Mouse (Mus musculus) urinary bladder, postnatal 36 days (tissue): ENCODE measurements around the gene Agrn.

Experiments
- DNase-seq, 2 experiments: peaks; one replicate each; pipeline ENCODE4 v3.0.0; 2022; ENCODE audit warnings: low spot score in 2 of 2, mixed read lengths in 1 of 2

The Agrn gene

GRCm38 (mm10) chr4:156197131-156197828, at the start of gene Agrn:
Gene Agrn (minus strand): TSS chr4:156197488.
- DNase-seq: peak; percentile 46 to 64

- DNase-seq: no peak
Measured at GRCm38 (mm10) chr4:156236651-156237447, 39.6 kb upstream of the Agrn start.

- DNase-seq: peak; percentile 80 to 88
Measured at GRCm38 (mm10) chr4:156235808-156236533, 38.7 kb upstream of the Agrn start, which contains the start of gene Noc2l. Gene Noc2l (plus strand): TSS chr4:156236010.

- no peak for DNase-seq
Measured at GRCm38 (mm10) chr4:156235360-156235770, 38.1 kb upstream of the Agrn start.

- DNase-seq: peak; percentile 51 to 72
Measured at GRCm38 (mm10) chr4:156234701-156235213, 37.5 kb upstream of the Agrn start, which contains the start of gene Plekhn1. Gene Plekhn1 (minus strand): TSS chr4:156234857.

- no peak for DNase-seq
Measured at GRCm38 (mm10) chr4:156234021-156234501, 36.8 kb upstream of the Agrn start.

- peak; percentile 70 to 76 for DNase-seq
Measured at GRCm38 (mm10) chr4:156228393-156229024, 31.2 kb upstream of the Agrn start.

- DNase-seq: peak in 1 of 2 experiments; percentile 25
Measured at GRCm38 (mm10) chr4:156227752-156228392, 30.6 kb upstream of the Agrn start.

GRCm38 (mm10) chr4:156224276-156224675, 27.0 kb upstream of the Agrn start:
- peak; percentile 48 to 53 for DNase-seq

GRCm38 (mm10) chr4:156219936-156220335, 22.6 kb upstream of the Agrn start:
- DNase-seq: no peak

- DNase-seq: peak in 1 of 2 experiments; percentile 52
Measured at GRCm38 (mm10) chr4:156217838-156218237, 20.6 kb upstream of the Agrn start.

- no peak for DNase-seq
Measured at GRCm38 (mm10) chr4:156217022-156217669, 19.9 kb upstream of the Agrn start.

- no peak for DNase-seq
Measured at GRCm38 (mm10) chr4:156216196-156216595, 18.9 kb upstream of the Agrn start.

GRCm38 (mm10) chr4:156215649-156216048, 18.4 kb upstream of the Agrn start, which contains the start of gene Perm1:
Gene Perm1 (plus strand): TSS chr4:156215868.
- DNase-seq: no peak

- DNase-seq: no peak
Measured at GRCm38 (mm10) chr4:156213134-156213533, 15.8 kb upstream of the Agrn start.

GRCm38 (mm10) chr4:156209963-156210635, 12.8 kb upstream of the Agrn start:
- DNase-seq: no peak

GRCm38 (mm10) chr4:156208872-156209271, 11.6 kb upstream of the Agrn start:
- no peak for DNase-seq

- no peak for DNase-seq
Measured at GRCm38 (mm10) chr4:156203413-156204131, 6.3 kb upstream of the Agrn start.

GRCm38 (mm10) chr4:156203001-156203412, 5.7 kb upstream of the Agrn start, which contains the start of gene AW011738:
Gene AW011738 (plus strand): TSS chr4:156203304.
- peak in 1 of 2 experiments; percentile 66 for DNase-seq
